Mouse (Mus musculus): Measurements from ENCODE around the gene Rhog. TPM values are rescaled to one million over a fixed set of nuclear protein-coding genes. Genes with fewer than 3 reads are reported as not detected.

Gene Rhog
- polyA plus RNA-seq, 1 experiment = 572 TPM

DNA sequence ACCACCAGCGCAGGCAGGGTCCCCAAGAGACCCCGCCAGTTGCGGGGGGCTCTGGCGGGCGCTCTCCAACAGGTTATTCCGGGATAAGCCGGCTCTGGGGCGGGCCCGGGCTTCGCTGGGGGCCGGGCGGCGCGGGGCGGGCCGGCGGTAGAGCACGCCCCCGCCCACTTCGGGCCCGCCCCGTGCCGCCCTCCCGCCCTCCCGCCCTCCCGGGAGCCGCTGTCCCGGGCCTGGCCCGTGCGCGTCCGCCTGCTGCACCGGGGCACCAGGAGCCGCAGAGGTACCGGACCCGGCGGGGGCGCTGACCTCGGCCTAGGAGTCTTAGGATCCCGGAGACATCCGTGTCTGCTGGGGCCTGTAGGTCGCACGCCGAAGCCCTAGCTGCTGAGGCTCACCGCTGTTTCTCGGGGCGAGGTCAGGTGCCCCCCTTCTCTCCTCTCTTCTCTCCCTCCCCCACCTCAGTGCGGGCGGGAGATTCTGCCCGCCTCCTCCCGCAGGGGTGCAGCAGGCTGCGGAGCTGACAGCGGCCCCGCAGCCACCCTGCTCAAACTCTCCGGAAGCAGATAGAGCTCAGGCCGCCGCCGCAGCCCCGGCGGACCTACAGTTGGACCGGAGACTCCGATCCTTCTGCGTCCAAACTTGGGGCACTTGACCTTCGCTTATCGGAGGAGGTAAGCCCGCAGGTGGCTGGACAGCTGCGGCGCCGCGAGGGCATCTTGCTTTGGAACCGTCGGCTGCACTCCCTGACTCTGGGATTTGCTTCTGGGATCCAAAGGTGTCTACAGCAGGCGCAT is 11.9 kb upstream of the Rhog start, which contains the start of gene Stim1:
Stim1 (plus strand) TSS at position 206 of the 794 bp plus-strand sequence.
- Histone ChIP-seq H3K4me3 (ENCODE audit: insufficient read depth, low read length) (peak within 1 kb of the TSS; percentile 96), H3K27ac (ENCODE audit: insufficient read depth, low read depth, low read length) (peak within 1 kb of the TSS; percentile 82), H3K4me1 (ENCODE audit: control insufficient read depth, insufficient read depth, low read length) (peaks cover 17% of the 10 kb centered on the region)
- TF ChIP-seq POLR2A (IDR thresholded peaks at IDR 0.05; ENCODE audit: borderline replicate concordance, low read depth, low read length) (no peak), CTCF (IDR thresholded peaks at IDR 0.05; ENCODE audit: low read depth, low read length) (no peak)

DNA sequence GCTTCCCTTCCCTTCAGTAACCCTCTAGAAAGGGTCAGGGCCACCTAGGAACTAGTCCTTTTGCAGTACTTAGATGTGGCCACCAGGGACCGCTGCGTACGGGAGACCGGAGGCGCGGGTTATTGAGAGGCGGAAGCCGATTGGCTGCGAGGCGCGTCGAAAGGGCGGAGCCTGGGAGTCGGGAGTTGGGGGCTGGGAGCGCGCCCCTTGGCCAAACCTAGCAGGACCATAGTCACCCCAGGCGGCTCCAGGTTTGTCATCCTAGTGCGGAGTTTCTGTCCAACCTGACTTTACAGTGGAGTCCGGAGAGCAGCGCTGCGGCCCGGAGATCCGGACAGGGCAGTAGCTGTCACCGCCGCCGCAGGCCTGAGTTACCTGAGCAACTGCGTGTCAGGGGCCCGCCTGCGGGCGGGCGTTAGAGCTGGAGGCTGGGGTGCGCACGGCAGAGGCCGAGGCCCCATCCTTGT is 11.3 kb upstream of the Rhog start:
- H3K4me1 ChIP-seq (ENCODE audit: control insufficient read depth, insufficient read depth, low read length) = peaks cover 17% of the 10 kb centered on the region
- no peak for TF ChIP-seq POLR2A (IDR thresholded peaks at IDR 0.05; ENCODE audit: borderline replicate concordance, low read depth, low read length)
- TF ChIP-seq CTCF (IDR thresholded peaks at IDR 0.05; ENCODE audit: low read depth, low read length) = peak; percentile 9; the same call in 1 of the 2 replicates
- peak overlapping the region; percentile 89 for H3K4me3 ChIP-seq (ENCODE audit: insufficient read depth, low read length)
- peak overlapping the region; percentile 82 for H3K27ac ChIP-seq (ENCODE audit: insufficient read depth, low read depth, low read length)

DNA sequence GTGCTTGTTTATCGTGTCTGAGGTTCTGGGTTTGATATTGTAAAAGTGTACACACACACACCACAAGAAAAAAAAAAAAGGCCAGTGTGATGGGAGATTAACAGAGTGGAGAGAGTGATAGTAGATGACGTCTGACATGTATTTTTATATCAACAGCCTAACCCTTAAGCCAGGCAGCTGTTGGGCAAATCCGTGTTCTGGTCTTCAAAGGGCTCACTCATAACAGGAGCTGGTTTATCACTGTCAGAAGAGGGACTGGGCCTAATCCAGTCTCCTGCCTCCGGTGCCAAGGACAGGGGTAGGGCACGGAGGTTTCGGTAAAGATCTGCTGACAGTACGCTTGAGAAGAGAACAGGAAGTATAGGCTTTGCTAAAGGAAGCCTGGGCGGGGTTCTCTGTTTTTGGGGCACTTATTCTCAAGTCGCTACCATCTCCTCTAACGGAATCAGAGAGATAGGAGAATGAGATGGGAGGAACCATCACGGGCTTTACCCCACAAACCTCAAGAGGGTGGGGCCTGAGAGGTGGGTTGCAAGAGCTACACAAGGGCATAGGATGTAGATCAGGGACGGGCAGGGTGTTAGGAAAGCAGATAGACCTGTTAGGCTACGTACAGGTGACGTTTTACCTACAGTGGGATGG is 10.7 kb upstream of the Rhog start:
- H3K27ac ChIP-seq (ENCODE audit: insufficient read depth, low read depth, low read length) = peak overlapping the region; percentile 82
- H3K4me3 ChIP-seq (ENCODE audit: insufficient read depth, low read length) = peak overlapping the region; percentile 89
- TF ChIP-seq CTCF (IDR thresholded peaks at IDR 0.05; ENCODE audit: low read depth, low read length) (no peak), POLR2A (IDR thresholded peaks at IDR 0.05; ENCODE audit: borderline replicate concordance, low read depth, low read length) (no peak)
- H3K4me1 ChIP-seq (ENCODE audit: control insufficient read depth, insufficient read depth, low read length) = peaks cover 17% of the 10 kb centered on the region

DNA sequence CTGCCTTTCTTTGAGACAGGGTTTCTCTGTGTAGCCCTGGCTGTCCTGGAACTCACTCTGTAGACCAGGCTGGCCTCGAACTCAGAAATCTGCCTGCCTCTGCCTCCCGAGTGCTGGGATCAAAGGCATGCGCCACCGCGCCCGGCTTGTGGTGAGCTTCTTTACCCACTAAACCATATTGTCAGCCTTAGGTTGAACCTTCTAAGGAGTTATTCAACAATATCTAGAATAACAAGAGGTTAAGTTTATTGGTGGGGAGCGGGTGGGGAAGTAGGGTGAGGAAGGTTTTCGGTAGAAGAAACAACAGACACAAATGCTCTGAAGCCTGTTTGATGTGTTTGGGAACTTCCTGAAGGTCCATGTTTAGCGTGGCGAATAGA is 10.2 kb upstream of the Rhog start:
- peak overlapping the region; percentile 89 for H3K4me3 ChIP-seq (ENCODE audit: insufficient read depth, low read length)
- H3K4me1 ChIP-seq (ENCODE audit: control insufficient read depth, insufficient read depth, low read length) = peaks cover 17% of the 10 kb centered on the region
- peak overlapping the region; percentile 82 for H3K27ac ChIP-seq (ENCODE audit: insufficient read depth, low read depth, low read length)

DNA sequence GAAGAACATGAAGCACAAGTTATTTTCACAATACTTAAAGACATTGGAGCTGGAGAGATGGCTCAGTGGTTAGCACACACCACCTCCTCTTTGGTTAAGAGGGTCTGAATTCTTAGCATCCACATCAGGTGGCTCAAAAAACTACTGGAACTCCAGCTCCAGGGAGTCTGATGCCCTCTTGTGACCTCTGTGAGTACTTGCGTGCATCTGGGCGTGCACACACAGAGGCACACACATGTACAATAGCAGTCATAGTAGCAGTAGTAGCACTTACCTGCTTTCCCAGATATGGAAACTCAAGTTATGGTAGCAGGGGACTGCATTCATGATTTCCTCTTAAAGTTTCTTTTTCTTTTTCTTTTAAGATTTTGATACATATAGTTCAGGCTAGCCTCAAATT is 7.2 kb upstream of the Rhog start:
- peaks cover 13% of the 10 kb centered on the region for H3K4me1 ChIP-seq (ENCODE audit: control insufficient read depth, insufficient read depth, low read length)
- H3K27ac ChIP-seq (ENCODE audit: insufficient read depth, low read depth, low read length) = no peak overlapping the region
- no peak for TF ChIP-seq POLR2A (IDR thresholded peaks at IDR 0.05; ENCODE audit: borderline replicate concordance, low read depth, low read length)
- no peak for TF ChIP-seq CTCF (IDR thresholded peaks at IDR 0.05; ENCODE audit: low read depth, low read length)
- no peak overlapping the region for H3K4me3 ChIP-seq (ENCODE audit: insufficient read depth, low read length)

DNA sequence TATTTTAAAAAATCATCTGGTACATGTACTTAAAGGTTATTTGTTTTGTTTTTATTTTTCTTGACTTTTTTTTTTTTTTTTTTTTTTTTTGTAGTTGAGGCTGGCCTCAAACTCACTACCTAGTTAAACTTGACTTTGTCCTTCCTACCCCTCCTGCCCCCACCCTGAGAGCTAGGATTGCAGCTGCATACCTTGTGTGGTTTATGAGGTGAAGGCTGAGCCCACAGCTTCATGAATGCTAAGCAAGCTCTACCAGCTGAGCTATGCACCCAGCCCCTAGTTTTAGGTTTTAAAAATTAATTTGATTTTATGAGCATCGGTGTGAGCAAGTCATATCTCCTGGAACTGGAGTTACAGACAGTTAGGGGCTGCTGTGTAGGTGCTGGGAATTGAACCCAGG is 4.7 kb upstream of the Rhog start:
- no peak for TF ChIP-seq CTCF (IDR thresholded peaks at IDR 0.05; ENCODE audit: low read depth, low read length)
- TF ChIP-seq POLR2A (IDR thresholded peaks at IDR 0.05; ENCODE audit: borderline replicate concordance, low read depth, low read length) = no peak
- no peak overlapping the region for H3K4me3 ChIP-seq (ENCODE audit: insufficient read depth, low read length)

DNA sequence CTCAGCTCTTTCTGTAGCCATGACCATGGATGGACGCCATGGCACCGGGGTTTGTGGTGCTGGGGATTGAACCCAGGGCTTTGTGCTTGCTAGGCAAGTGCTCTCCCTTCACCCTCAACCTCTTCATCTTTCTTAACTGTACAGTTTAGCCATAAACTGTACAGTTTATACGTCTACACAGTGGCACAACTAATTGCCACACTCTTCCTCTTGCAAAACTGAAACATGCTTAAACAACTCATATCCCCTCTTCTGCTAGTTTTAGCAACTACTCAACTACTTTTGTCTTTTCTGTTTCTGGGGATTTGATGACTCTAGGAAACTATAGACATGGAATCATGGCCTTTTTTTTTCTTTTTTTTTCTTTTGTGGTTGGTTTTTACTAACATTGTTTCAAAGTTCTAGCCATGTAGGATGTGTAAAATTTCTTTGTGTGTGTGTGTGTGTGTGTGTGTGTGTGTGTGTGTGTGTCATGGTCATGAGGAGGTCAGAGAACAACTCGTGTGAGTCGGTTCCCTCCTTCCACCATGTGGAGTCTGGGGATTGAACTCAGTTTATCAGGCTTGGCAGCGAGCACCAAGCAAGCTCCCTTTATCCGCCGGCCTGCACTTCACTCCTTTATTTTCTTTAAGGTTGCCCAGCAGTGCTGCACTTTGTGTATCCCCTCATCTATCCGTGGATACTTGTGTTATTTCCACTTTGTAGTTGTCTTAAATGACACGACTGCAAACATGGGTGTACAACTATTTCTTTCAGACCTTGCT is 4.0 kb upstream of the Rhog start:
- no peak overlapping the region for H3K27ac ChIP-seq (ENCODE audit: insufficient read depth, low read depth, low read length)
- peaks cover 7% of the 10 kb centered on the region for H3K4me1 ChIP-seq (ENCODE audit: control insufficient read depth, insufficient read depth, low read length)
- TF ChIP-seq CTCF (IDR thresholded peaks at IDR 0.05; ENCODE audit: low read depth, low read length) = no peak
- TF ChIP-seq POLR2A (IDR thresholded peaks at IDR 0.05; ENCODE audit: borderline replicate concordance, low read depth, low read length) = no peak
- no peak overlapping the region for H3K4me3 ChIP-seq (ENCODE audit: insufficient read depth, low read length)

More for the DNA sequence above, 4.7 kb upstream of the Rhog start:
- H3K27ac ChIP-seq (ENCODE audit: insufficient read depth, low read depth, low read length) = no peak overlapping the region
- peaks cover 7% of the 10 kb centered on the region for H3K4me1 ChIP-seq (ENCODE audit: control insufficient read depth, insufficient read depth, low read length)

DNA sequence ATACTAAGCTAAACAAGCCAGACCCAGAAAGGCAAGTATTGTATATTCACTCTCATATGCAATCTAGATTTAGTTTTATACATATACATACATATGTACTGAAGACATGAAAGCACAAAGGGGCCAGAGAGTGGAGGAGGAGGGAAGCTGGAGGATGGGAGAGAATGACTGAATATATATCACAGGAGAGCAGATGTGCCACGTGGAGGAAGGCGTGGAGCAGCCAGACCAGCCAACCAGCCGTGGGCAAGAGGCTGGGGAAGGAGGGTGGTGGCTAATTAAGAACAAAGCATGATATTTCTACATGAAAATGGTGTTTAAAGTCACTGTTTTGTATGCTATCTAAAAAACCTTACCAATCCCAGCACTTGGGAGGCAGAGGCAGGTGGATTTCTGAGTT is 2.9 kb upstream of the Rhog start:
- Histone ChIP-seq H3K4me1 (ENCODE audit: control insufficient read depth, insufficient read depth, low read length) (peaks cover 7% of the 10 kb centered on the region), H3K4me3 (ENCODE audit: insufficient read depth, low read length) (no peak overlapping the region), H3K27ac (ENCODE audit: insufficient read depth, low read depth, low read length) (no peak overlapping the region)
- no peak for TF ChIP-seq POLR2A (IDR thresholded peaks at IDR 0.05; ENCODE audit: borderline replicate concordance, low read depth, low read length)
- TF ChIP-seq CTCF (IDR thresholded peaks at IDR 0.05; ENCODE audit: low read depth, low read length) = no peak

DNA sequence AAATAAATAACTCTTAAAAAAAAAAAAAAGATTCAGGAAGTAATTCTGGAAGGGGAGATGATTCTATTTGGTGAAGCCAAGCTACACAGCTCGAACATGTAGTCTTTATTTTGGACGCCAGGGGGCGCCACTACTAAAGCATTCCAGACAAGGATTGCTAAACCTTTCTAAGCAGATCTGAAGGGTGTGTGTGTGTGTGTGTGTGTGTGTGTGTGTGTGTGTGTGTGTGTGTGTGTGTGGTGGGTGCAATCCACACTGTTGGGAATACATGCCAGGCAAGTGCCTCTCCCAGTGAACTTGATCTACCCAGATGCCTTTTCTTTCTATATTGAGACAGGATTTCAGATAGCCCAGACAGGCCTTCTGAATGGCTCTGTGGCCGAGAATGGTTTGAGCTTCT is 2.3 kb upstream of the Rhog start:
- Histone ChIP-seq H3K4me1 (ENCODE audit: control insufficient read depth, insufficient read depth, low read length) (peaks cover 7% of the 10 kb centered on the region), H3K4me3 (ENCODE audit: insufficient read depth, low read length) (no peak overlapping the region), H3K27ac (ENCODE audit: insufficient read depth, low read depth, low read length) (no peak overlapping the region)
- TF ChIP-seq POLR2A (IDR thresholded peaks at IDR 0.05; ENCODE audit: borderline replicate concordance, low read depth, low read length) (no peak), CTCF (IDR thresholded peaks at IDR 0.05; ENCODE audit: low read depth, low read length) (peak; percentile 5; the same call in 1 of the 2 replicates)
